Mouse (Mus musculus): ENCODE measurements around the gene Il1rap.

DNA sequence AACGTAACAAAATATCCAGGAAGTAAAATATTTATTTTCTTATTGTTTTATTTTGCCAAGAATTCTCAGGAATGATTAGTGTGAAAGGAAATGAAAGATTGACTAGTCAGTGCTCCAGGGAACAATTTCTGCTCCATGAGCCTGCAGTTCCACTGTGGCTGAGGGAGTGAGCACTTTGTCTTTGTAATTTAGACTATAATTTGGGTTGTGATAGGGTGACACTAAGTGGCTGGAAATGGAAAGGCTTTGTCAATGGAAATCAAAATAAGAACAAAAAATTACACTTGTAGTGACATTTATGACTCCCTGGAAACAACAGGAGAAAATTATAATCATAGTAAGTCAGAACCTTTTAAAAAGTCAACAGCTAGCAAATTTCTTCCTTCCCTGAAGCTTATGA is 49.2 kb upstream of the Il1rap start:
- TF ChIP-seq CTCF (IDR thresholded peaks at IDR 0.05; ENCODE audit: low read depth) (no peak), EP300 (IDR thresholded peaks at IDR 0.05; ENCODE audit: low read depth) (no peak)
